ENCODE assay signal across 12 mouse cellular contexts in the genomic region with DNA sequence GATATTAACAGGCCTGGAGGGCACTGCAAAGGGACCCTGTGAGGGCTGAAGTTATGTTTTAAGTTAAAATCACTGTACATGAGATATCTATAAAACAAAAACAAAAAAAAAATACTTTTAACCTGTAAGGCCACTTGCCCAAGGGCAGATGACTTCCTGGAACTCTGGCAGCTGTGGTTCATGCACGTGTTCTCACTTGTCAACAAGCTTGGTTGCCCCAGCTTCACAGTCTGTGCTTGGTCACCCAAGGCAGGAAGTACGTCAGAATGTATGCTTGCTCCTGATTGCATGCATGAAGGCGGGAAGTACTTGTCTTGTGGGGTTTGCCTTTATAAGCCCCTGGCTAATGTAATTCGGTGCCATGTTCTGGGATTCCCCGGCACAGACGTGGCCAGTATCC. TPM values are rescaled to one million over a fixed set of nuclear protein-coding genes. Genes with fewer than 3 reads are reported as not detected.
DNase-seq lines count a peak whose midpoint lies in the region; ATAC-seq and TF ChIP-seq lines count a peak whose summit lies in the region.
"Had no signal": no experiment of that assay in that cellular context is flagged by ENCODE, and none has a peak within 500 bp of the region (broad histone marks: within the 10 kb centered on the region; RNA-seq: fewer than 3 reads in every experiment).

No protein-coding gene starts in this region.

- no peak for TF ChIP-seq CTCF in intestine, postnatal 0 days (IDR thresholded peaks at IDR 0.05; ENCODE audit: low read depth)

- H3K9me3 ChIP-seq in embryonic facial prominence, embryonic 11.5 days (replicated peaks; ENCODE audit: control insufficient read depth, low read length): no peaks in the 10 kb centered on the region
- no peaks in the 10 kb centered on the region for H3K9me3 ChIP-seq in embryonic facial prominence, embryonic 10.5 days
- no peaks in the 10 kb centered on the region for H3K9me3 ChIP-seq in intestine, postnatal 0 days (ENCODE audit: control insufficient read depth)
- H3K9me3 ChIP-seq: heart, embryonic 13.5 days; neural tube, embryonic 13.5 days had no signal

- H3K27ac ChIP-seq in embryonic facial prominence, embryonic 11.5 days (replicated peaks; ENCODE audit: low read depth, low read length): no peak overlapping the region
- no peak overlapping the region for H3K27ac ChIP-seq in embryonic facial prominence, embryonic 10.5 days (replicated peaks)
- H3K27ac ChIP-seq in intestine, postnatal 0 days (ENCODE audit: low read depth, low read length): no peak overlapping the region
- H3K27ac ChIP-seq: heart, embryonic 13.5 days; macrophage; neural tube, embryonic 13.5 days had no signal

- 69% methylated on average over 6 of the region's 6 CpGs for WGBS in embryonic facial prominence, embryonic 11.5 days
- 73% methylated on average over 6 of the region's 6 CpGs for WGBS in embryonic facial prominence, embryonic 10.5 days
- WGBS in intestine, postnatal 0 days: 64% methylated on average over 6 of the region's 6 CpGs

- H3K4me1 ChIP-seq in embryonic facial prominence, embryonic 11.5 days (ENCODE audit: control insufficient read depth, insufficient read depth, low read length): no peaks in the 10 kb centered on the region
- 0 out of 2 replicates have a peak, but pooled peaks cover 2% of the 10 kb centered on the region for H3K4me1 ChIP-seq in embryonic facial prominence, embryonic 10.5 days
- H3K4me1 ChIP-seq in intestine, postnatal 0 days (replicated peaks; ENCODE audit: control insufficient read depth, insufficient read depth, low read length): no peaks in the 10 kb centered on the region
- H3K4me1 ChIP-seq: heart, embryonic 13.5 days; neural tube, embryonic 13.5 days had no signal

- no peak overlapping the region for H3K9ac ChIP-seq in embryonic facial prominence, embryonic 11.5 days (replicated peaks; ENCODE audit: low read length)
- H3K9ac ChIP-seq in intestine, postnatal 0 days (ENCODE audit: low read depth, low read length): no peak overlapping the region
- H3K9ac ChIP-seq: forebrain, postnatal 0 days; heart, embryonic 13.5 days; neural tube, embryonic 13.5 days had no signal

- no peak overlapping the region for H3K4me3 ChIP-seq in embryonic facial prominence, embryonic 11.5 days (ENCODE audit: low read depth, low read length)
- no peak overlapping the region for H3K4me3 ChIP-seq in embryonic facial prominence, embryonic 10.5 days
- H3K4me3 ChIP-seq in intestine, postnatal 0 days (ENCODE audit: low read depth, low read length): no peak overlapping the region
- H3K4me3 ChIP-seq: heart, embryonic 13.5 days; neural tube, embryonic 13.5 days had no signal

- peak; percentile 8 for DNase-seq in embryonic facial prominence, embryonic 11.5 days (ENCODE audit: low spot score)
- no peak for DNase-seq in embryonic facial prominence, embryonic 10.5 days (ENCODE audit: low spot score)
- DNase-seq in adipocyte (ENCODE audit: low spot score): peak; percentile 51
- peak; percentile 16 to 59 for DNase-seq in kidney, postnatal 25 days
- peak; percentile 13 for DNase-seq in splenic B cell, adult 2 months (ENCODE audit: low read depth, low spot score)
- no peak for DNase-seq in layer of hippocampus, adult 8-10 months (ENCODE audit: low spot score in 2 of 2)
- DNase-seq: forebrain, postnatal 0 days had no signal

- ATAC-seq in embryonic facial prominence, embryonic 11.5 days (replicated peaks; ENCODE audit: insufficient number of reproducible peaks, low FRiP score, low TSS enrichment, low read depth): no peak
- ATAC-seq in monocyte, adult 5-6 weeks (replicated peaks; ENCODE audit: insufficient number of reproducible peaks, low FRiP score, low TSS enrichment, poor library complexity, severe bottlenecking): no peak
- no peak for ATAC-seq in intestine, postnatal 0 days
- ATAC-seq: forebrain, postnatal 0 days had no signal

- H3K36me3 ChIP-seq in embryonic facial prominence, embryonic 11.5 days (replicated peaks; ENCODE audit: control insufficient read depth, insufficient read depth, low read depth, low read length): no peaks in the 10 kb centered on the region
- H3K36me3 ChIP-seq in embryonic facial prominence, embryonic 10.5 days (replicated peaks): no peaks in the 10 kb centered on the region
- no peaks in the 10 kb centered on the region for H3K36me3 ChIP-seq in splenic B cell, adult 2 months (ENCODE audit: control insufficient read depth, insufficient read depth, low read length, poor library complexity, severe bottlenecking)
- H3K36me3 ChIP-seq in intestine, postnatal 0 days (ENCODE audit: control insufficient read depth, insufficient read depth): no peaks in the 10 kb centered on the region
- H3K36me3 ChIP-seq: heart, embryonic 13.5 days; neural tube, embryonic 13.5 days had no signal

- H3K4me2 ChIP-seq in embryonic facial prominence, embryonic 11.5 days (ENCODE audit: low read depth, low read length): no peak overlapping the region
- H3K4me2 ChIP-seq in intestine, postnatal 0 days (replicated peaks; ENCODE audit: low read depth): no peak overlapping the region
- H3K4me2 ChIP-seq: heart, embryonic 13.5 days; neural tube, embryonic 13.5 days had no signal

- no peaks in the 10 kb centered on the region for H3K27me3 ChIP-seq in embryonic facial prominence, embryonic 11.5 days (ENCODE audit: control insufficient read depth, insufficient read depth, low read length)
- no peaks in the 10 kb centered on the region for H3K27me3 ChIP-seq in embryonic facial prominence, embryonic 10.5 days (replicated peaks; ENCODE audit: low read depth, poor library complexity, severe bottlenecking)
- no peaks in the 10 kb centered on the region for H3K27me3 ChIP-seq in splenic B cell, adult 2 months (ENCODE audit: control insufficient read depth, insufficient read depth, low read length, poor library complexity, severe bottlenecking)
- no peaks in the 10 kb centered on the region for H3K27me3 ChIP-seq in intestine, postnatal 0 days (replicated peaks; ENCODE audit: control insufficient read depth, insufficient read depth, low read length)
- H3K27me3 ChIP-seq: heart, embryonic 13.5 days; neural tube, embryonic 13.5 days had no signal

RNA-seq across cellular contexts. Expression of a gene that starts 19.7 kb away (rescaled TPM):
- 63.8 and 67.4 TPM in 2 replicates for polyA plus RNA-seq in embryonic facial prominence, embryonic 11.5 days (2014; fragmentation: Nextera tagmentation; extraction: Ambion mirVana)
- 46.0 and 48.7 TPM in 2 replicates for polyA plus RNA-seq in embryonic facial prominence, embryonic 10.5 days (2016; fragmentation: Nextera tagmentation; extraction: Ambion mirVana)
- total RNA-seq in layer of hippocampus, adult 8-10 months (2022): 10 to 100 TPM; 45.5 to 53.2 (median 51.0) TPM
- total RNA-seq in monocyte, adult 5-6 weeks (2017): 21.2 to 58.3 TPM (median 23.0 TPM) in 3 replicates
- 17.7 and 19.6 TPM in 2 replicates for polyA plus RNA-seq in intestine, postnatal 0 days (2015; fragmentation: Nextera tagmentation; extraction: Ambion mirVana)

Comparison
In these comparisons a context has a peak if more than half of its experiments do, and no peak if none do; other contexts are left out.
1. DNase-seq: peak in embryonic facial prominence, embryonic 11.5 days (single experiment), adipocyte (single experiment), kidney, postnatal 25 days (2 of 2) and splenic B cell, adult 2 months (single experiment); none in embryonic facial prominence, embryonic 10.5 days (single experiment) and layer of hippocampus, adult 8-10 months (0 of 2).